Mouse (Mus musculus) stomach, embryonic 14.5 days (tissue): Measurements from ENCODE around the gene Sox9. TPM values are rescaled to one million over a fixed set of nuclear protein-coding genes. Genes with fewer than 3 reads are reported as not detected.

ENCODE experiments used
- ATAC-seq: fragments of 200-750 bp; cut with Nextera tagmentation; 2 replicates; pipeline ENCODE4 v1.8.0; 2017; ENCODE audit warnings: low read depth, moderate TSS enrichment; ENCODE audit not compliant: insufficient number of reproducible peaks, insufficient read depth, low FRiP score
- H3K27ac ChIP-seq: fragments of 300-500 bp; sonication (generic); 2 replicates; pipeline ENCODE4 v1.5.1; 2014; ENCODE audit warnings: mild to moderate bottlenecking, low read length, moderate library complexity, mixed read lengths
- H3K27me3 ChIP-seq: fragments of 300-500 bp; sonication (generic); 2 replicates; pipeline ENCODE4 v1.6.1; 2014; ENCODE audit warnings: low read length, control low read depth, mixed read lengths; ENCODE audit not compliant: control insufficient read depth, insufficient read depth
- H3K36me3 ChIP-seq: fragments of 300-500 bp; sonication (generic); 2 replicates; pipeline ENCODE4 v1.6.1; 2014; ENCODE audit warnings: mild to moderate bottlenecking, control low read depth, low read length, moderate library complexity, mixed read lengths; ENCODE audit not compliant: control insufficient read depth, insufficient read depth
- H3K4me1 ChIP-seq: fragments of 300-500 bp; sonication (generic); 2 replicates; pipeline ENCODE4 v1.6.1; 2014; ENCODE audit warnings: low read length, control low read depth, mixed read lengths; ENCODE audit not compliant: control insufficient read depth, insufficient read depth
- H3K4me2 ChIP-seq: fragments of 300-500 bp; sonication (generic); replicated peaks from 2 replicates; pipeline ENCODE4 v1.6.1; 2014; ENCODE audit warnings: low read depth, low read length, control low read depth
- H3K4me3 ChIP-seq: fragments of 300-500 bp; sonication (generic); 2 replicates; pipeline ENCODE4 v1.5.1; 2014; ENCODE audit warnings: low read depth, low read length, control low read depth
- H3K9ac ChIP-seq: fragments of 300-500 bp; sonication (generic); replicated peaks from 2 replicates; pipeline ENCODE4 v1.6.1; 2014; ENCODE audit warnings: low read depth, mild to moderate bottlenecking, control low read depth, low read length, moderate library complexity, mixed read lengths
- H3K9me3 ChIP-seq: fragments of 300-500 bp; sonication (generic); 2 replicates; pipeline ENCODE4 v1.6.1; 2016; ENCODE audit warnings: low read depth, low read length, control low read depth; ENCODE audit not compliant: control insufficient read depth
- WGBS: fragments of 180-500 bp; shearing (Covaris S2); extraction: QIAGEN DNeasy Blood & Tissue Kit; methylation state at CpG from one replicate; pipeline ENCODE4 v1.1.7; 2014; 5-methylcytosine and 5-hydroxymethylcytosine counted together
- polyA plus RNA-seq: library from polyadenylated mRNA; unstranded; fragments of >200 nt; fragmentation: Nextera tagmentation; extraction: Ambion mirVana; gene quantifications from 2 replicates; pipeline ENCODE4 v1.2.1, GENCODE M21; 2014

The Sox9 gene
- polyA plus RNA-seq, 1 experiment from 2014 or later: 35.2 TPM

GRCm38 (mm10) chr11:112785581-112785980 lies 3.6 kb downstream of the Sox9 start:
- ATAC-seq: no peak
- Histone ChIP-seq H3K4me1 (peaks cover 14% of the 10 kb centered on the region; the same call in 1 of the 2 replicates), H3K36me3 (no peaks in the 10 kb centered on the region; the same call in 1 of the 2 replicates), H3K9me3 (no peaks in the 10 kb centered on the region), H3K4me3 (peak overlapping the region; percentile 84), H3K4me2 (peak overlapping the region; percentile 89), H3K9ac (no peak overlapping the region), H3K27ac (no peak overlapping the region), H3K27me3 (no peaks in the 10 kb centered on the region)
- WGBS: 43% methylated on average over 8 of the region's 8 CpGs

DNA sequence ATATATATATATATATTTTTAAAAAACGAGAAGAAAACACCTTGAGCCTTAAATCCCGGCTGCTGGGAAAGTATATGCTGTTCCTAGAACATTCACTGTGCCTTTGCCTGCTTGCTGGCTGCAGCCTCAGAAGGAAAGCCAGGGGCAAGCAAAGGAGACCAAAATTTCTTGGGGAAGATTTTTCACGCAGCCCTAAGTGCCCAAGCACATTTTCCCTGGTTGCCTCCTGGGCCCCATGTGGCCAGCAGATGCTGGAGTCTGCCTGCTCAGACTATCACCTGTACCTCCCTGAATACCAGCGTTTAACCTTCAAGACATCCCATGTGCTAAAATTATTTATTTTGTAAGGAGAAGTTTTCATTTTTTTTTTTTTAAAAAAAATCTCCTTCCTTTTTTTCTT lies 4.4 kb downstream of the Sox9 start:
- no peaks in the 10 kb centered on the region for H3K27me3 ChIP-seq
- ATAC-seq: no peak
- no peak overlapping the region for H3K9ac ChIP-seq
- no peaks in the 10 kb centered on the region for H3K9me3 ChIP-seq
- H3K4me1 ChIP-seq: peaks cover 7% of the 10 kb centered on the region; the same call in 1 of the 2 replicates
- 68% methylated on average over 4 of the region's 4 CpGs for WGBS
- no peaks in the 10 kb centered on the region; the same call in 1 of the 2 replicates for H3K36me3 ChIP-seq
- no peak overlapping the region for H3K4me2 ChIP-seq
- no peak overlapping the region for H3K4me3 ChIP-seq
- no peak overlapping the region for H3K27ac ChIP-seq

GRCm38 (mm10) chr11:112788296-112788695 lies 6.3 kb downstream of the Sox9 start:
- no peaks in the 10 kb centered on the region for H3K27me3 ChIP-seq
- no peak overlapping the region for H3K27ac ChIP-seq
- H3K36me3 ChIP-seq: no peaks in the 10 kb centered on the region; the same call in 1 of the 2 replicates
- ATAC-seq: peak; percentile 34; the same call in 1 of the 2 replicates
- no peaks in the 10 kb centered on the region for H3K9me3 ChIP-seq
- WGBS: 9% methylated on average over 13 of the region's 13 CpGs
- H3K4me1 ChIP-seq: peaks cover 7% of the 10 kb centered on the region; the same call in 1 of the 2 replicates
- H3K9ac ChIP-seq: no peak overlapping the region
- no peak overlapping the region for H3K4me3 ChIP-seq
- H3K4me2 ChIP-seq: no peak overlapping the region

DNA sequence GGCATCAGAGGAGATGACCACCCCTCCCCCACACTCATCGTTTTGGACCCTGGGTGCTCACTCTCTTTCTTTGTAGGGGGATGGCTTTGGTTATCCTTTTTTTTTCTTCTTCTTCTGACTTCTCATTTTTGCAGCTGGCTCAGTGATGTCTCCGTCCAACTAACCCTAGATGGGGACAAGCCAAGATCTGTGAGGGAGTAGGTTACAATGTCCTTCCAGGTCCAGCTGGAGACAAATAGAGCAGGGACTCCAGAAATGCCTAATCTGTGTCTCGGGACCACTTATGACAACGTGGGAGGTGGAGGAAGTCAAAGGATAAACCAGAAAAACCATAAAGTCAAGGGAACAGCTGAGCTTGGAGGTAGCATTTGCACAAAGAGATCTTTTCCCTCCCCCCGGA lies 14.4 kb downstream of the Sox9 start:
- no peak for ATAC-seq
- Histone ChIP-seq H3K9ac (no peak overlapping the region), H3K27ac (no peak overlapping the region), H3K27me3 (no peaks in the 10 kb centered on the region), H3K9me3 (no peaks in the 10 kb centered on the region), H3K36me3 (no peaks in the 10 kb centered on the region), H3K4me3 (no peak overlapping the region), H3K4me1 (no peaks in the 10 kb centered on the region), H3K4me2 (no peak overlapping the region)
- WGBS: 83% methylated on average over 5 of the region's 5 CpGs

GRCm38 (mm10) chr11:112798831-112799382 lies 16.9 kb downstream of the Sox9 start:
- Histone ChIP-seq H3K27me3 (no peaks in the 10 kb centered on the region), H3K4me2 (no peak overlapping the region), H3K9ac (no peak overlapping the region), H3K36me3 (no peaks in the 10 kb centered on the region), H3K4me3 (no peak overlapping the region), H3K27ac (no peak overlapping the region), H3K4me1 (no peaks in the 10 kb centered on the region), H3K9me3 (no peaks in the 10 kb centered on the region)
- 61% methylated on average over 13 of the region's 13 CpGs for WGBS
- ATAC-seq: no peak

GRCm38 (mm10) chr11:112801189-112801818 lies 19.3 kb downstream of the Sox9 start:
- Histone ChIP-seq H3K9me3 (no peaks in the 10 kb centered on the region), H3K4me3 (no peak overlapping the region), H3K27me3 (no peaks in the 10 kb centered on the region), H3K27ac (no peak overlapping the region), H3K4me2 (no peak overlapping the region), H3K4me1 (no peaks in the 10 kb centered on the region), H3K9ac (no peak overlapping the region), H3K36me3 (no peaks in the 10 kb centered on the region)
- 48% methylated on average over 4 of the region's 4 CpGs for whole genome bisulfite sequencing
- ATAC-seq: no peak

- Histone ChIP-seq H3K27ac (no peak overlapping the region), H3K4me3 (no peak overlapping the region), H3K4me1 (0 out of 2 replicates have a peak, but pooled peaks cover 9% of the 10 kb centered on the region), H3K4me2 (no peak overlapping the region), H3K36me3 (no peaks in the 10 kb centered on the region), H3K9ac (no peak overlapping the region), H3K27me3 (no peaks in the 10 kb centered on the region), H3K9me3 (no peaks in the 10 kb centered on the region)
- WGBS: 33% methylated on average over 8 of the region's 8 CpGs
- ATAC-seq: no peak
Observed at GRCm38 (mm10) chr11:112807838-112808506, 25.9 kb downstream of the Sox9 start.

- Histone ChIP-seq H3K4me3 (peak overlapping the region; percentile 14), H3K4me2 (peak overlapping the region; percentile 43), H3K4me1 (0 out of 2 replicates have a peak, but pooled peaks cover 9% of the 10 kb centered on the region), H3K9me3 (no peaks in the 10 kb centered on the region), H3K36me3 (no peaks in the 10 kb centered on the region), H3K9ac (no peak overlapping the region), H3K27ac (no peak overlapping the region), H3K27me3 (no peaks in the 10 kb centered on the region)
- no peak for ATAC-seq
- WGBS: 2% methylated on average over 17 of the region's 17 CpGs
Observed at GRCm38 (mm10) chr11:112810447-112811151, 28.6 kb downstream of the Sox9 start.
